Comparison of ENCODE assay signal across 7 mouse cellular contexts in the genomic region with DNA sequence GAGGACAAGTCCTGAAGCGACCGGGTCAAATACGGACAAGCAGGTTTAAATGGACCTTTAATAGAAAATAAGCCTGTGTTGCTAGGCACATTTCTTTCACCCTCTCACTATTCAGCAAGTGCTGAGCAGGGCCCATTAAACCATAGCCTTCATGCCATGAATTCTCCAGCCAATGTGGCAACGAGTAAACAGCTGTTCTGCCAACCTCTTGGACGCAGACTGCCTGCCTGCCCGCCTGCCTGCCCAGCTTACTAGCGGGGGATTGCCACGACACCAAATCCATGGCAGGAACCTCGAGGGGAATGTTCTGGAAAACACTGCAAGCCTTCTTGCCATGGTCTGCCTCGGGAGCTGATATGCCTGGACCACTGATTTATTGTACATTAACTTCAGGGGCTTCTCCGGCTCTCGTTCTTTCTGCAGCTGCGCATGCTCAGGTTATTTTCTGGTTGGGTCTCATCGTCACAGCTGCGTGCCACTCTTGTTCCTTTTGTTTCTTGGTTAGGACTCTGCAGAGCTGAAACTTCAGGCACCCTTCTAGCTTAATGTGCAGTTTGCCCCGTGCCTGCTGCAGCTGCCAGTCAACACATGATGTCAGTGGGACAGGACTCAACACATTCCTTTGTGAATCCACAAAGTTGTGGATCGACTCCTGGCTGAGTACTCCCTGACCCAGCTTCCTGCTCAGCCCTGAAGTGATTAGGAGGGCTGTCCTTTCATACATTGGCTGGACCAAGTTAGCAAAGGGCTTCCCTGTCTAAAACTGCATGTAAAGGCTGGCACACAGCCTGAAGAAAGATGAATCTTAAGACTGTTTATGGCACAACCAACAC.
DNase-seq lines count a peak whose midpoint lies in the region; ATAC-seq and TF ChIP-seq lines count a peak whose summit lies in the region.

No protein-coding gene starts in this region.

- H3K9me3 ChIP-seq in lung, embryonic 16.5 days (ENCODE audit: control insufficient read depth, low read length): no peaks in the 10 kb centered on the region
- H3K9me3 ChIP-seq in forebrain, embryonic 14.5 days (replicated peaks; ENCODE audit: control insufficient read depth, low read length): no peaks in the 10 kb centered on the region
- no peaks in the 10 kb centered on the region for H3K9me3 ChIP-seq in intestine, postnatal 0 days (ENCODE audit: control insufficient read depth)
- H3K9me3 ChIP-seq in liver, embryonic 12.5 days (replicated peaks): no peaks in the 10 kb centered on the region
- H3K9me3 ChIP-seq in stomach, embryonic 15.5 days: no peaks in the 10 kb centered on the region

- no peaks in the 10 kb centered on the region for H3K27me3 ChIP-seq in lung, embryonic 16.5 days (ENCODE audit: control insufficient read depth, insufficient read depth, low read depth, low read length)
- H3K27me3 ChIP-seq in forebrain, embryonic 14.5 days (replicated peaks; ENCODE audit: control insufficient read depth, insufficient read depth, low read length): 0 out of 2 replicates have a peak, but pooled peaks cover 3% of the 10 kb centered on the region
- H3K27me3 ChIP-seq in intestine, postnatal 0 days (replicated peaks; ENCODE audit: control insufficient read depth, insufficient read depth, low read length): no peaks in the 10 kb centered on the region
- peaks cover 30% of the 10 kb centered on the region for H3K27me3 ChIP-seq in liver, embryonic 12.5 days (replicated peaks)
- H3K27me3 ChIP-seq in stomach, embryonic 15.5 days (replicated peaks): no peaks in the 10 kb centered on the region

- no peaks in the 10 kb centered on the region for H3K36me3 ChIP-seq in lung, embryonic 16.5 days (ENCODE audit: control insufficient read depth, insufficient read depth, low read length)
- no peaks in the 10 kb centered on the region for H3K36me3 ChIP-seq in forebrain, embryonic 14.5 days (ENCODE audit: control insufficient read depth, insufficient read depth, low read length)
- no peaks in the 10 kb centered on the region for H3K36me3 ChIP-seq in intestine, postnatal 0 days (ENCODE audit: control insufficient read depth, insufficient read depth)
- no peaks in the 10 kb centered on the region for H3K36me3 ChIP-seq in liver, embryonic 12.5 days
- H3K36me3 ChIP-seq in stomach, embryonic 15.5 days: no peaks in the 10 kb centered on the region

- H3K4me3 ChIP-seq in lung, embryonic 16.5 days (ENCODE audit: low read length): 0 out of 2 replicates have a peak overlapping the region, but pooled peaks have one; percentile 18
- no peak overlapping the region for H3K4me3 ChIP-seq in forebrain, embryonic 14.5 days (ENCODE audit: low read depth, low read length)
- H3K4me3 ChIP-seq in intestine, postnatal 0 days (ENCODE audit: low read depth, low read length): no peak overlapping the region
- peak overlapping the region; percentile 11; the same call in 1 of the 2 replicates for H3K4me3 ChIP-seq in liver, embryonic 12.5 days
- 0 out of 2 replicates have a peak overlapping the region, but pooled peaks have one; percentile 7 for H3K4me3 ChIP-seq in stomach, embryonic 15.5 days (replicated peaks)

- peak; percentile 19; the same call in 1 of the 2 replicates for ATAC-seq in lung, embryonic 16.5 days (ENCODE audit: low read depth)
- peak; percentile 73 for ATAC-seq in forebrain, embryonic 14.5 days
- no peak for ATAC-seq in intestine, postnatal 0 days
- ATAC-seq in liver, embryonic 12.5 days: no peak
- peak; percentile 35; the same call in 1 of the 2 replicates for ATAC-seq in stomach, embryonic 15.5 days (ENCODE audit: insufficient read depth, low FRiP score, low read depth)
- no peak for ATAC-seq in megakaryocyte progenitor cell, adult 5-6 weeks (replicated peaks; ENCODE audit: poor library complexity)

- peaks cover 2% of the 10 kb centered on the region; the same call in 1 of the 2 replicates for H3K4me1 ChIP-seq in lung, embryonic 16.5 days (replicated peaks; ENCODE audit: control insufficient read depth, insufficient read depth, low read length)
- peaks cover 7% of the 10 kb centered on the region for H3K4me1 ChIP-seq in forebrain, embryonic 14.5 days (ENCODE audit: control insufficient read depth, insufficient read depth, low read length)
- no peaks in the 10 kb centered on the region for H3K4me1 ChIP-seq in intestine, postnatal 0 days (replicated peaks; ENCODE audit: control insufficient read depth, insufficient read depth, low read length)
- H3K4me1 ChIP-seq in liver, embryonic 12.5 days: no peaks in the 10 kb centered on the region
- H3K4me1 ChIP-seq in stomach, embryonic 15.5 days: peaks cover 3% of the 10 kb centered on the region; the same call in 1 of the 2 replicates

- no peak overlapping the region for H3K27ac ChIP-seq in lung, embryonic 16.5 days (ENCODE audit: low read length)
- H3K27ac ChIP-seq in forebrain, embryonic 14.5 days (ENCODE audit: low read depth, low read length): 0 out of 2 replicates have a peak overlapping the region, but pooled peaks have one; percentile 14
- no peak overlapping the region for H3K27ac ChIP-seq in intestine, postnatal 0 days (ENCODE audit: low read depth, low read length)
- H3K27ac ChIP-seq in liver, embryonic 12.5 days: no peak overlapping the region
- no peak overlapping the region for H3K27ac ChIP-seq in stomach, embryonic 15.5 days

- 20% methylated on average over 17 of the region's 17 CpGs for WGBS in lung, embryonic 16.5 days
- 16% methylated on average over 17 of the region's 17 CpGs for WGBS in forebrain, embryonic 14.5 days
- 35% methylated on average over 17 of the region's 17 CpGs for WGBS in intestine, postnatal 0 days
- whole genome bisulfite sequencing in liver, embryonic 12.5 days (ENCODE audit: insufficient replicate concordance): 26% methylated on average over 17 of the region's 17 CpGs
- 26% methylated on average over 17 of the region's 17 CpGs for WGBS in stomach, embryonic 15.5 days

- H3K9ac ChIP-seq in lung, embryonic 16.5 days (ENCODE audit: low read length): 0 out of 2 replicates have a peak overlapping the region, but pooled peaks have one; percentile 4
- H3K9ac ChIP-seq in forebrain, embryonic 14.5 days (ENCODE audit: low read length): 0 out of 2 replicates have a peak overlapping the region, but pooled peaks have one; percentile 17
- H3K9ac ChIP-seq in intestine, postnatal 0 days (ENCODE audit: low read depth, low read length): no peak overlapping the region
- H3K9ac ChIP-seq in liver, embryonic 12.5 days: no peak overlapping the region
- H3K9ac ChIP-seq in stomach, embryonic 15.5 days: no peak overlapping the region

- peak overlapping the region; percentile 41 for H3K4me2 ChIP-seq in lung, embryonic 16.5 days (ENCODE audit: low read depth, low read length)
- peak overlapping the region; percentile 36 for H3K4me2 ChIP-seq in forebrain, embryonic 14.5 days (ENCODE audit: low read length)
- H3K4me2 ChIP-seq in intestine, postnatal 0 days (replicated peaks; ENCODE audit: low read depth): peak overlapping the region; percentile 39
- peak overlapping the region; percentile 25 for H3K4me2 ChIP-seq in liver, embryonic 12.5 days
- peak overlapping the region; percentile 42 for H3K4me2 ChIP-seq in stomach, embryonic 15.5 days

- no peak for DNase-seq in lung, postnatal 4 days
- peak; percentile 52 for DNase-seq in forebrain, embryonic 14.5 days (ENCODE audit: low spot score)

- TF ChIP-seq CTCF in intestine, postnatal 0 days (IDR thresholded peaks at IDR 0.05; ENCODE audit: low read depth): no peak

Comparison
In these comparisons a context has a peak if more than half of its experiments do, and no peak if none do; other contexts are left out.
1. ATAC-seq: peak in lung, embryonic 16.5 days (single experiment), forebrain, embryonic 14.5 days (single experiment) and stomach, embryonic 15.5 days (single experiment); none in intestine, postnatal 0 days (single experiment), liver, embryonic 12.5 days (single experiment) and megakaryocyte progenitor cell, adult 5-6 weeks (single experiment).
2. H3K4me3 ChIP-seq: peak in lung, embryonic 16.5 days (single experiment), liver, embryonic 12.5 days (single experiment) and stomach, embryonic 15.5 days (single experiment); none in forebrain, embryonic 14.5 days (single experiment) and intestine, postnatal 0 days (single experiment).
3. H3K9ac ChIP-seq: peak in lung, embryonic 16.5 days (single experiment) and forebrain, embryonic 14.5 days (single experiment); none in intestine, postnatal 0 days (single experiment), liver, embryonic 12.5 days (single experiment) and stomach, embryonic 15.5 days (single experiment).
4. Peak in every context shown above with its lines, with median percentiles within 50 percentile points of each other: H3K4me2 ChIP-seq.